Mouse (Mus musculus): ENCODE data around the gene Slc1a5. TPM values are rescaled to one million over a fixed set of nuclear protein-coding genes. Genes with fewer than 3 reads are reported as not detected.
A peak's percentile ranks its signal among the peaks of the same experiment; 100 is the strongest.

The Slc1a5 gene
- 120 and 160 TPM in 2 replicates for total RNA-seq (2021)
- long read RNA-seq, experiment 1, transcript Slc1a5-201 (9 exons, 2,764 nt): major isoform, 98 of 127 reads
- long read RNA-seq, experiment 1, transcript Slc1a5-202 (8 exons, 2,807 nt): minor isoform, 19 of 127 reads
- long read RNA-seq, experiment 1, partial matches to known transcripts: 7 of 127 reads
- long read RNA-seq, experiment 1, other reads (novel, unspliced or antisense): 3 of 127 reads
- long read RNA-seq, experiment 2, transcript Slc1a5-201 (9 exons, 2,764 nt): major isoform, 73 of 107 reads
- long read RNA-seq, experiment 2, transcript Slc1a5-202 (8 exons, 2,807 nt): minor isoform, 21 of 107 reads
- long read RNA-seq, experiment 2, partial matches to known transcripts: 6 of 107 reads
- long read RNA-seq, experiment 2, other reads (novel, unspliced or antisense): 6 of 107 reads

DNA sequence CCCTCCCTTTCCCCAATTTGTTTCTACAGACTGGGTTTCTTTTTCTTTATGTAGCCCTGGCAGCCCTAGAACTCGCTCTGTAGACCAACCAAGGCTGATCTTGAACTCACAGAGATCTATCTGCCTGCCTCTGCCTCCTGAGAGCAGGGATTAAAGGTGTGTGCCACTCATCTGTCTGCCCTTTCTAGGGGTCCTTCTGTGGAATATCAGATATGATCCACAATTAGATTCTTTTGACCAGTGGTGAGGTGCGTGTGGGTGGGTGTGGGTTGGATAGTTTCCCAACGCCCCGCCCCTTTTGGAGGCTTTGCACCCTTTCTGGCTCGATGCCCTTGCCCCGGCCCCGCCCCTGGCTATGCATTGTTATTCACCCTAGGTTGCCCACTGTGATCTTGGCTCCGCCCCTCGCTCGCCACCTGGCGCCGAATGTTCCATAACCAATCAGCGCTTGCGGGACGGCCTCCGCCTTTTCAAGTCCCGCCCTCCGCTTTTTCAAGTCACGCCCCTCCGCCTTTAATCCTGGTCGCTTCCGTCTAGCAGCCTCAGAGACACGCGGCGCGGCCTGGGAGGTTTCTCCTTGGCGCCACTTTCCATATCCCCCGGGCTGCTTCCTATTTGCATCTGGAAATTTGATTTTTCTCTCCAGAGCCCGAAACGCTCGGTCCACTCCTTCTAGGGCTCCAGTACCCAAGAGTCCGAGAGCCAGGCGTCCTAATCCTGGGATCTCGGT lies at the start of gene Slc1a5:
Gene Slc1a5 (plus strand): TSS at position 516 of the 730 bp plus-strand sequence.
- DNase-seq: peak; percentile 94

DNA sequence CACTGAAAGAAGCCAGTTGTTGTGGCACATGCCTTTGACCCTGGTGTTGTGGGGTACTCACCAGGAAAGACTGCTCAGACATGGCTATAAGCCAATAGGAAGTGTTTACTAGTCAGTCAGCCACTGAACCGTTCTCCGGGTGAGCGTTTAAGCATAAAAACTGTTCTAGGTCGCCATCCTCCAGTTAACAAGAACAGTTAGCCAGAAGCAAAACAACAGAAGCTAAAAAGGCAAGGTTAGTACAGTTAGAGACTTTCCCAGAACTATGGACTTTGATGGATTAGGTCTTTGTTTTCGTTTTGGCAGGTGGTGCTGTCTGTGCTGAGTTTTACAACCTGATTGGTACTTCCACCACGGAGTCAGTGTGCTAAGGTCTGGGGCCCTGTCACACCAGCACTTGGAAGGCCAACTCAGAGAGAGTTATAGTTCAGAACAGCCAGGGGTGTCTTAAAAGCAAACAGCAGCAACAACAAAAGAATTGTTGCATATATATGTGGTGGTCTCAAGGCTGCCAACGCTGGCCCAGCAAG lies 49.2 kb upstream of the Slc1a5 start:
- no peak for DNase-seq

DNA sequence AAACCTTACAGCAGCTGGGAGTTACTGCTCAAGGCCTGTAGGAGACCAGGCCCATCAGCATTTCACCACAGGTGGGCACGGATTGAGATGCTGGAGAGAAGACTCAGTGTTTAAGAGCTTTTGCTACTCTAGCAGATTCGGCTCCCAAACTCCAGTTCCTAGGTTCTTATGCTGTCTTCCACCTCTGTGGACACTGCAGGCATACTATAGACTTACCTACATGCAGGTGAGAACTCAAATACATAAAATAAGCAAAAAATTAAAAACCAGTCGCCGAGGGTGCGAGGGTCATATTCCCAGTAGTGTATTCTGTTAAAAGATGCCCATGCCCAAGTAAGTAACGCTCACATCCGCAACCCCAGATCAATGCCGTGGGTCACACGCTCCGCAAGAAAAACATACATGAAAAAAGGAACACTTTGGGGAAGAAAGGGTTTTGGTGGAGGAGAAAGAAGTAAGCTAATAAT lies 43.5 kb upstream of the Slc1a5 start:
- DNase-seq: no peak

DNA sequence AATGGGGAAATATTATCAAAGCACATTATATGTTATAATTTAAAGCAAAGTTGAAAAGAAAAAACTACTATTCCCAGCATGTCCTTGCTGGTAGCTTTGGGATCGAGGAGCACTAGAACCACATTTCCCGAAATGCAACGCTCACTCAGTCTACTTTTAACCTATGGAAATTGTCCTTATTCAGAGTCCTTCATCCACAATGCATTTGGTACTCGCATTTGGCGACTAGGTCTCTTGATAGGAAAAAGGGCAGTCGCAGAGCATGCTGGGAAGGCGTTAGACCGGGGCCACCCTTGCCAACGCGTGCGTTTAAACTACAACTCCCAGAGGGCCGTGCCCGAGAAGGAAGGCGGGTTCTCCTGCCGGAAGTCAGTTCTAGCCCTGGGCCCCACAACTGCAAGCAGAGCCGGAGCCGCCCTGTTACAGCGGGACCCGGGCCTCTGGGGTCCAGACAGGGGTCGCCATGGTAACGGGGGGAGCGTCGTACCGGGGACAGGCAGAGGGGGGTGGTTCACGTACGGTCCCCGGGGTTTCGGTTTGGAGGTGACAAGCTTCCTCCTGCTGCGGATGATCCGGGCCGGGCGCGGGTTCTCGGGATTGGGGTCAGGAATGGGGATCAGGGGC lies 43.0 kb upstream of the Slc1a5 start, which contains the start of gene Ap2s1:
Gene Ap2s1 (plus strand): TSS at position 338 of the 624 bp plus-strand sequence.
- peak; percentile 97 for DNase-seq

DNA sequence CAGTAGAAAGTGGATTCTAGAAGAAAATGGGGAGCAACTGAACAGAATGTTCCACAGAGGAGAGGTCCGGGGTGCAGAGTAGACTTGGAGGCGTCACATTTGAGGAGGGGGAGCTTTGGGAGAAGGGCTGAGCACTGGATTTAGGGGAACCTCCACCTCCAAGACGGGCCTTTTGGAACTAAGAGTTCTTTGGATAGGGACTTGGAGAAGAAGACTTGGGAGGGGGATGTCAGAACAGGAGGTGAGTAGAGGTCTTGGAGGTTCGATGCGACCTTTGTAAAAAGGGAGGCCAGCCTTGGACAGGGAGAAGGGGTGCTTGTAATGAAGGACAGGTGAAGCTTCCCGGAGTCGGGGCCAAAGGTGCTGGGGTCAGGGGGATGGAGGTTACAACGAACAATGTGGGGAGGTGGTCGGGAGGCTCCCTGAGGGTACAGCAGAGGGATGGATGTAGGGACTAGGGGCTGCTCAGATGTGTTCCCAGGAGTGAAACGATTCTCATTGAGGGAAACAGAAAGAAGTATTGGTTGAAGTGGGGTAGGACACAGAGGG lies 42.0 kb upstream of the Slc1a5 start:
- no peak for DNase-seq

DNA sequence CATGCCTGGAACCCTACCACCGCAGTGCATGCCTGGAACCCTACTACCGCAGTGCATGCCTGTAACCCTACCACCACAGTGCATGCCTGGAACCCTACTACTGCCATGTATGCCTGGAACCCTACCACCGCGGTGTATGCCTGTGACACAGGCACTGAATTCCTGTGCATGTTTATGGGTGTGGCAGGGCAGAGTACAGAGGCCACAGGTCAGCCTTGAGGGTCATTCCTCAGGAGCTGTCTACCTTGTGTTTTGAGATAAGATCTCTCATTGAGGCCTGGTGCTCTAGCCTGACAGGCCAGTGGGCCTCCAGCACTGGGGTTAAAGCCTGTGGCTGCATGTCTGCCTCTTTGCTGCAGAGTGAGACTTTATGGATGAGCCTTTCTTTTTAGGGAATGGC lies 35.8 kb upstream of the Slc1a5 start:
- no peak for DNase-seq

DNA sequence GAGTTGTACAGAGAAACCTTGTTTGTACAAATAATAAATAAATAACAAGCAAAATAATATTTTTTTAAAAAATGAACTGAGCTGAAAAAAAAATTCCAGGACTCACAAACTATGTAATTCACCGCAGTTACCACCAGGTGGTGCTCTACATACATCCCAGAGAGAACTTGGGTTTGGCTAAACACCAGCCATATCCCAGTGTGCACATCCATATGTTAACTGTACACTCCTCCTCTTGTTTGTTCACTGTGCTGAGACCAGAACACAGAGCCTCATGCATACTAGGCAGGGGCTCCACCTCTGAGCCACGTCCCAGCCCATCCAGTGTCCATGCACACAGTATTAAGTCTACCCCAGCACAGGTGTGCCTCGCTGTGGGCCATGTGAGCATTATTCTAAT lies 35.0 kb upstream of the Slc1a5 start:
- DNase-seq: peak; percentile 72

DNA sequence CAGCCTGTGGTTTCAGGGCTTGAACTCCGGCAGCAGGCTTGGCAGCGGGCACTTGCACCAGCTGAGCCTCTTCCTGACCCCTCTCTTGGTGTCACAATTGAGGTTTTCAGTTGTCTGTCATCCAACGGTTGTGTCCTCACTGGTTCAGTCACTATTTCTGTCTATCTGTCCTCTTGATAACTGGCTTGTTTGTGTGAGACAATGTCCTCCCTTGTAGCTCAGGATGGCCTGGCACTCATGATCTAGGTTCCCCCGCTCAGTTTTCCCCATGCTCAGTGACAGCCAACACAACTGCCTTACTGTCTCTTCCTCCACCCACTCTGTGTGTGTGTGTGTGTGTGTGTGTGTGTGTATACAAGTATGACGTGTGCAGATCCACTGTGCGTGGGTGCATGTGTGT lies 33.5 kb upstream of the Slc1a5 start:
- DNase-seq: no peak

DNA sequence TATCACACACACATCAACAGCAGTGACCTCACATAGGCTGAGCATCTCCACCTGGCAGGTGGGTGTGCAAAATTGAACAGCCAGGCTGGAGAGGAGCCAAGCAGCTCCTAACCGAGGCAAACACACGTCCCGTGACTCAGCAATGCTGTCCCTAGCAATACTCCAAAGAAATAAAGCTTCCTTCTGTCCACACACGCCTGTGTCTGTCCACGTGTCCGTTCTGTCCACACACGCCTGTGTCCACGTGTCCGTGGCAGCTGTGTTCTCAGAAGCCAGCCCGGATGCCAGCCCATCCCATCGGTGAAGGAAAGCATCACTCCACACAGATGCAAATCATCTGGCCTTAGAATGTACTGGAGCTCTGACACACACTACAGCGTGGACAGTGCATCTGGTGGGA lies 29.1 kb upstream of the Slc1a5 start:
- DNase-seq: no peak

DNA sequence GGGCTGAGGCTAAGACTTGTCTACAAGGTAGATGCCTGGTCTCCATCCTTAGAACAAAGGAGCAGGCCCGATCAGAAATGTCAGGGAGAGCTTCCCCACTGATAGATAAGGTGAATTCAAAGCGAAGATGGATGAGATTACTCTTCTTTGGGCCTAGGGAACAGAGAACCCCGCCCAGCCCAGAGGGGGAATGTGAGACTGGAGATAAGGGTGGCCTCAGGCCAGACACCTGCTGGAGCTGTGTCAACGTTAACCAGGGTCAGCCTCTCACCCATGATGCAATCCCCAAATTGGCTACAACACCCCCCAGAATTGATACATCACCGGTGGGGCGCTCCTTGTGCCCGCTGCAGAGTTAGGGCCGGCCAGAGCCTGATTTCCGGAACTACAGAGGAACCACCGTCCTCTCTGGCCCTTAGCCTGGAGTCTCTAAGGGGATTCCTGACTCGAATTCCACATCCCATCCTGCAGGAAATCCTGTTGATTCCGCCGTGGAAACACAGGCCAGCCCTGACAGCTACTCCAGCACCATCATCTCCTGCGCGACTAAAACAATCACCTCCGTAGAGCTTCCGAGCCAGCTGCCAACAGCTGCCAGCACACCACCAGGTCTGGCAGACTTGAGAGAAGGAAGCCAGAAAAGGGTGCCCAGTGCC lies 25.6 kb upstream of the Slc1a5 start:
- peak; percentile 47 for DNase-seq

DNA sequence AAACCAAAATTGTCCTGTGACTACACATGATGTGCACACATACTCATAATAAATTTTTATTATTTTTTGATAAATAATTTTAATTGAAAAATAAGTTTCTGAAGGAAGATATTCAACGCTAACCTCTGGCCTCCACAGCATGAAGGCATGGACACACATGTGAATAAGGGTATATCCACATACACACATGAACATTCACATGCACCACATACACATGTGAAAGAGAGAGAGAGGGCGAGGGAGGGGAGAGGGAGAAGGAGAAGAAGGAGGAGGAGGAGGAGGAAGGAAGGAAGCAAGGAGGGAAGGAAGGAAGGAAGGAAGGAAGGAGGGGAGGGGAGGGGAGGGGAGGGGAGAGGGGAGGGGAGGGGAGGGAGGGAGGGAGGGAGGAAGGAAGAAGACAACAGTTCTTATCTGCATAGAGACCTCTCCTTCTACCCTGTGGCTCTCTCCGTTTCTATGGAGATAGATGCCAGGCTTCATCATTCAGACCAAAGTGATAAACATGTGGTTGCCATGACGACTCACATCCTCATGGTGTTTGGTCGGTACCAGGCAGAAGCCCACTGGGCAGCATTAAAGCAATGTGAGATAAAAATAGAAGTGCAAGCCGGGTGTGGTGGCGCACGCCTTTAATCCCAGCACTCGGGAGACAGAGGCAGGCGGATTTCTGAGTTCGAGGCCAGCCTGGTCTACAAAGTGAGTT lies 22.1 kb upstream of the Slc1a5 start:
- no peak for DNase-seq

DNA sequence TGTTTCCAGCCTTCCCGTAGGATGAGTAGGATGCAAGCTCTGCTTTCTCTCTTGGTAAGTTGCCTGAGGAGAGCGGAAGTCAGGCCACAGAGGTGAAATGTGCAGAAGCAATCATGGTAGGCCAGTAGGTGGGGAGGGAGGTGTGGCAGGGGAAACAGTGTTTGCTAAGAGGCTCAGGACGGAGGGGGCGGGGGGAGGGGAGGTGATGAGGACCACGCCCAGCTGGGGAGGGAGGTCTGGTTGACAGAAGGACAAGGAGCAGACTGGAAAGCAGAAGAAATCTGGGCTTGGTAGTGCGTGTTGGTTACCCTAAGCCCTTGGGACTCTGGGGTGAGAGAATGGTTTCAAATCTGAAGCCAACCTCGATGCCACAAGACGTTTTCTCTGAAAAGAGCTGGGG lies 20.8 kb upstream of the Slc1a5 start:
- DNase-seq: peak; percentile 73

DNA sequence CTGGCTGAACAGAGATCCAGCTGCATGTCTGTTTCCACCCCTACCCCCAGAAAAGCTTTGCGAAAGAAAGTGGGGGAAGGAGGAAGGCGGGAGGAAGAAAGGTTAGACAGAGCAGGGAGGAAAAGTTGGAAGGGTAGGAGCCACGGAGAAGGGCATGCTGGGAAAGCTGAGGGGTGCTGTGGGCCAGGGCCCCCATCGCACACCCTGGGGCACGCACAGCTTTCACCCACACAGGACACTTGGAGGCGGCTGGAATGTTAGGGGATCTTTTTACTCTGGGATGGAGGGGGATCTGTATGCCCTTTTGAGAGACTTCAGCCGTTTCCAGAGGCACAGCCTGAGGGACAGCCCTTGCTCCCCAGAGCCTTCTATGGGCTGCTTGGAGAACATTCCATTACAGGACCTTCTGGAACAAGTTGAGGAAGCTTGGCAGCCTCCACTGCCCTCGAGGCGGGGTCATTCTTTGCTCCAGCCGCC lies 20.1 kb upstream of the Slc1a5 start:
- peak; percentile 77 for DNase-seq

DNA sequence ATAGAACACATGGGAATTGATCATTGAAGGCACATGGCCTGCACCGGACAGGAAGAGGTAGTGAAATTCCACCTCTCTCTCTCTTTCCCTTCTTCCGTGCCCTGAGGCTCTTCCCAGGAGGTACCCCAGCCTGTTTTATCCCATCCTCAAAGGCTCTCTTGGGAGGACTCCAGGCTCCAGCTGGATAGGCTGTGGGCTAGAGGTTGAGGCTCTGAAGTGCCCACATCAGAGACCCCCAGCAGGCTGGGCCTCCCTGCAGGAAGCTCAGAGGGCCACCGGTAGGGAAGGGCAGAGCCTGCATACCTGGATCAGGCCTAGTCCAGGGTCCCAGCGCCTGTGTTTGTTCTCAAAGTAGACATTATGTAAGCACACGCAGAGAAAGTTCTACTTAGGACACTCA lies 19.5 kb upstream of the Slc1a5 start:
- DNase-seq: peak; percentile 26

DNA sequence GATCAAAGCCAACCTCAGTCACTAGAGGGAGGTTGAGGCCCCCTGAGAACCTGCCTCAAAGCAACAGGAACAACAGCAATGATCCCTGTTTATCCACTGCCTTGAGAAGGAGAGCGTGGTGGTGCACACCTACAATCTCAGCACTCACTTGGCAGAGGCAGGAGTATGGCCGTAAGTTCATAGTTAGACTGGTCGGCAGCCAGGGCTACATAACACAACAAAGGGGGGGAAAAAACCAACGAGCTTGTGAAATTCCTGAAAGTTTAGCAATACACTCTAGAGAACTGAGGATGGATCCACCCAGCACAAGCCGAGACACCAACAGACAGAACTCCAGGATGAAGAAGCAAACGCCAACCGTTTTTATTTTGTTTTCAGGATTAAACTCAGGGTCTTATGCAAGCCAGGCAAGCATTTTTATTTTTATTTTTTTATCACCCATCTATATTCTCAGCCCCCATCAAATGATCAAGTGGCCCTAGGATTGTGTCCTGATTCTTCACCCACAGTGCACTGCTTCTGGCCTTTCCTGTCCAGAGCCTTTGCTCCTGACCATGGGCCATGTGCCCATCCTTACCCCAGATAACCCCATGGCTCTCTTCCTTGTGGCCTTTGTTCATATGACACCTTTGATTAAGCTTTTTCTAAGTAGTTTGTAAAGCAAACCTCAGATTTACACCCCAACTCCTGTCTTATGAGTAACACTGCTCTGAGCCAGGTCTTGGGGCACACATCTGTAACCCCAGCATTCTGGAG lies 17.5 kb upstream of the Slc1a5 start:
- peak; percentile 60 for DNase-seq

DNA sequence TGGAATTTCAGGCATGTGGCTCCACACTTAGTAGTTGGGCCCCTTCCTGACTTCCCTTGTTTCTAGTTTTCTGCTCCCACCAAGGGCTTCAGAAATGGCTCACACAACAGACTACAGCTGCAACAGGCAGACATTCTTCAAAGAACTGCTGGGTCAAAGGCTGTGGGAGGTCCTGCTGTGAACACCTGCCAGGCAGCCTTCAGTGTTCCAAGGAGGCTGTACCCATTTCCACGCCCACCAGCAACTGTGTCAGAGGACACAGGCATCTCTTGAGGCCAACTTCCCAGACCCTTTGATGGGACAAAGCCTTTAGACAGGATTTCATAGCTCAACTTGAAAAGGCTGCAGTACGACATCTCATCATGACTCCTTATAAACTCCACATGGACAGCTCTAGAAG lies 14.7 kb upstream of the Slc1a5 start:
- no peak for DNase-seq

DNA sequence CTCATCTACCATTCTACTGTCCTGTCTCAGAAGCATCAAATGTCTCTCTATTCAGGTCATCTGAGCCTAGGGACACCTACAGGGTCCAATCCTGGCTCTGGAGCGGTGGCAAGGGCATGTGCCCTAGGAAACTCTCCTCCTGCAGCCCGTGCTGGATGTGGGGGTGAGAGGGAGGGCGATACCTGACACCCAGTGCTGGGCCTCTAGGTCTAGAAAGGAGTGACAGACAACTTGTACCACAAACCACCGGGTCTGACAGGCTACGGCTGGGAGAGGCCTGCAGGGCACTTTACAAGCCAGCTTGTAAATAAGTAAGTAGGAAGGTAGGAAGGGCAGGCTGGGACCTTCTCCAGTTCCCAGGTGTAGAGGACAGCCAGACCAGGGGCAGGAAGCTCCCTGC lies 5.3 kb upstream of the Slc1a5 start:
- no peak for DNase-seq

DNA sequence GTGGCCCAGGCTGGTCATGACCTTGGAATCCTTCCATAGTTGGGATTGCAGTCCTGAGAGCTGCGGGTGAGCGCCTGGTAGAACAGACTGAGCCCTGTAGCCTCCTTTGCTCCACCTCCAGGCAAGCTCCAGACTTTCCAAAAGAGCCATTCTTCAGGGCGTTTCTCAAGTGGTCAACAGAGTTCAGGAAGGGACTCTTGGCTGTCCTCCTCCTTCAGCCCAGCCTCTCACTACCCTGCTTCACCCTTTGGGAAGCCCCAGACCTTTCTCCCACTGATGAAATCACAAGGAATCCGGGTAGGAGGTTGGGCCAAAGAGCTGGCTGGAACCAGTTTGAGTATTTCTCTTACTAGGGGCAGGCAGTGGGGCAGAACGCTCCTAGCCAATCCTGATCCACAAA lies 1.1 kb upstream of the Slc1a5 start:
- DNase-seq: peak; percentile 68

DNA sequence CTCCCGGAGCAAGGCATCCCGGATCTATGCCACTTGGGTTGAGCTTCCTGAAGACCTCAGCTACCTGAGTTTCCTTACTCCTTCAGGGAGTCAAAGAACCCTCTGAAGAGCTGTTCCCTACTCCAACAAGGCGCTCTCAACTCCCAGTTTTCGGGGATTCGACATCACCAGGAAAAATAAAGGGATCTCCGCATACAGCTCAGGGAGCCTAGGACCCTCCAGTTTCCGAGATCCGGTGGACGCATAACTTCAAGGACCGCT lies 345 bp downstream of the Slc1a5 start:
- DNase-seq: no peak

DNA sequence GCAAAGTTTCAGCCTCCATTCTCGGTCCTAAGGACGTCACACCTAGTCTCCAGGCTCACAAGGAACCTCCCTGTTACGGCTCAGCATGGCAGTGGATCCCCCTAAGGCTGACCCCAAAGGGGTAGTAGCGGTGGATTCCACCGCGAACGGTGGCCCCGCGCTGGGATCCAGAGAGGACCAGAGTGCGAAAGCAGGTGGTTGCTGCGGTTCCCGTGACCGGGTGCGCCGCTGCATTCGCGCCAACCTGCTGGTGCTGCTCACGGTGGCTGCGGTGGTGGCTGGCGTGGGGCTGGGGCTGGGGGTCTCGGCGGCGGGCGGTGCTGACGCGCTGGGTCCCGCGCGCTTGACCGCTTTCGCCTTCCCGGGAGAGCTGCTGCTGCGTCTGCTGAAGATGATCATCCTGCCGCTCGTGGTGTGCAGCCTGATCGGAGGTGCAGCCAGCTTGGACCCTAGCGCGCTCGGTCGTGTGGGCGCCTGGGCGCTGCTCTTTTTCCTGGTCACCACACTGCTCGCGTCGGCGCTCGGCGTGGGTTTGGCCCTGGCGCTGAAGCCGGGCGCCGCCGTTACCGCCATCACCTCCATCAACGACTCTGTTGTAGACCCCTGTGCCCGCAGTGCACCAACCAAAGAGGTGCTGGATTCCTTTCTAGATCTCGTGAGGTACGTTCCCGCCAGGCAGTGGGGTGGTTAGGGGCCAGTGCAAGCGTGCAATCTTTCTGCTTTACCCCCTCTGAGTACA lies 845 bp downstream of the Slc1a5 start:
- DNase-seq: peak; percentile 46
